Mouse (Mus musculus) regulatory T cell (primary cell): ENCODE data around the gene Lor.

Experiments
- in situ Hi-C: fragments of 300-600 bp; cut with MboI, MseI; formaldehyde crosslinking; loops from one replicate; pipeline ENCODE4 v1.15.1; 2025; ENCODE audit warnings: high pct_unique_total_duplicates

Lor gene

GRCm38 (mm10) chr3:92083042-92083441 lies at the start of gene Lor:
TSS of gene Lor (minus strand) at chr3:92083142.
- in situ Hi-C loops: no loop called here

- in situ Hi-C loops: no loop called here
These were observed 40.9 kb upstream of the Lor start, which contains the start of gene Prr9 for GRCm38 (mm10) chr3:92123847-92124246. TSS of gene Prr9 (minus strand) at chr3:92123947.

- in situ Hi-C loops: no loop called here
These were observed 38.0 kb upstream of the Lor start for GRCm38 (mm10) chr3:92120902-92121301.

GRCm38 (mm10) chr3:92117930-92118329 lies 35.0 kb upstream of the Lor start:
- in situ Hi-C loops: no loop called here

- in situ Hi-C loops: no loop called here
These were observed 28.6 kb upstream of the Lor start for GRCm38 (mm10) chr3:92111526-92111925.

GRCm38 (mm10) chr3:92110790-92111189 lies 27.8 kb upstream of the Lor start:
- in situ Hi-C loops: no loop called here

GRCm38 (mm10) chr3:92106582-92106981 lies 23.6 kb upstream of the Lor start:
- in situ Hi-C loops: no loop called here

GRCm38 (mm10) chr3:92081285-92081931 lies 1.5 kb downstream of the Lor start:
- in situ Hi-C loops: no loop called here

- in situ Hi-C loops: no loop called here
These were observed 2.3 kb downstream of the Lor start for GRCm38 (mm10) chr3:92080462-92081284.

GRCm38 (mm10) chr3:92050382-92051054 lies 32.4 kb downstream of the Lor start:
- in situ Hi-C loops: no loop called here

- in situ Hi-C loops: no loop called here
These were observed 49.0 kb downstream of the Lor start for GRCm38 (mm10) chr3:92033892-92034291.

- in situ Hi-C loops: no loop called here
These were observed 49.7 kb downstream of the Lor start for GRCm38 (mm10) chr3:92033203-92033602.
